Comparison of ENCODE assay signal across 1 mouse cellular context in genomic region chr15:101453093-101453736, GRCm38 (mm10).
A peak's percentile ranks its signal among the peaks of the same experiment; 100 is the strongest.
TF ChIP-seq lines count a peak whose summit lies in the region.

No protein-coding gene starts in this region.

TF ChIP-seq in CH12.LX, 34 proteins besides CTCF, POLR2A, EP300 and RAD21:
- no peak for TF ChIP-seq GABPA (IDR thresholded peaks at IDR 0.05; ENCODE audit: insufficient replicate concordance, low read depth, low read length)
- no peak for TF ChIP-seq TCF12 (IDR thresholded peaks at IDR 0.05; ENCODE audit: low read depth, low read length)
- TF ChIP-seq NELFE (IDR thresholded peaks at IDR 0.05; ENCODE audit: low read depth, low read length) = 0 out of 2 replicates have a peak, but pooled peaks have one; percentile 12
- no peak for TF ChIP-seq ETS1 (conservative IDR thresholded peaks at IDR 0.05; ENCODE audit: low read depth, low read length)
- no peak for TF ChIP-seq JUN (IDR thresholded peaks at IDR 0.05; ENCODE audit: insufficient read depth, low read depth, low read length)
- no peak for TF ChIP-seq E2F4 (IDR thresholded peaks at IDR 0.05; ENCODE audit: insufficient replicate concordance, low read depth, low read length)
- no peak for TF ChIP-seq ZNF384 (IDR thresholded peaks at IDR 0.05; ENCODE audit: low read depth, low read length)
- TF ChIP-seq RCOR1 (conservative IDR thresholded peaks at IDR 0.05; ENCODE audit: low read depth, low read length) = no peak
- no peak for TF ChIP-seq MAX (IDR thresholded peaks at IDR 0.05; ENCODE audit: low read length)
- no peak for TF ChIP-seq CHD1 (IDR thresholded peaks at IDR 0.05; ENCODE audit: low read depth, low read length)
- TF ChIP-seq CHD2 (IDR thresholded peaks at IDR 0.05; ENCODE audit: low read length) = no peak
- TF ChIP-seq ELF1 (IDR thresholded peaks at IDR 0.05; ENCODE audit: low read depth, low read length) = peak; percentile 24; the same call in 1 of the 2 replicates
- peak; percentile 51 for TF ChIP-seq SMC3 (IDR thresholded peaks at IDR 0.05; ENCODE audit: low read depth, low read length)
- TF ChIP-seq TBP (conservative IDR thresholded peaks at IDR 0.05; ENCODE audit: low read depth, low read length) = no peak
- no peak for TF ChIP-seq ZC3H11A (IDR thresholded peaks at IDR 0.05; ENCODE audit: low read depth, low read length)
- no peak for TF ChIP-seq JUND (conservative IDR thresholded peaks at IDR 0.05; ENCODE audit: low read depth, low read length)
- TF ChIP-seq MYC (IDR thresholded peaks at IDR 0.05; ENCODE audit: low read depth, low read length) = no peak
TF ChIP-seq in CH12.LX: peak in this region for 3.
